Mouse (Mus musculus) limb, embryonic 14.5 days (tissue): ENCODE measurements around the gene Srpk1. TPM values are rescaled to one million over a fixed set of nuclear protein-coding genes. Genes with fewer than 3 reads are reported as not detected.

Experiments
- ATAC-seq: fragments of 200-750 bp; cut with Nextera tagmentation; 2 replicates; pipeline ENCODE4 v1.8.0; 2017; ENCODE audit warnings: low read depth, moderate number of reproducible peaks, moderate TSS enrichment; ENCODE audit not compliant: low FRiP score
- DNase-seq: peaks from one replicate; pipeline ENCODE4 v3.0.0-alpha.2; 2015; ENCODE audit warnings: low spot score
- H3K27ac ChIP-seq: fragments of 300-500 bp; sonication (generic); replicated peaks from 2 replicates; pipeline ENCODE4 v1.5.1; 2014; ENCODE audit warnings: low read depth, mild to moderate bottlenecking, low read length, moderate library complexity, mixed read lengths
- H3K27me3 ChIP-seq: fragments of 300-500 bp; sonication (generic); 2 replicates; pipeline ENCODE4 v1.6.1; 2014; ENCODE audit warnings: low read length, mixed read lengths; ENCODE audit not compliant: control insufficient read depth, insufficient read depth
- H3K36me3 ChIP-seq: fragments of 300-500 bp; sonication (generic); 2 replicates; pipeline ENCODE4 v1.6.1; 2014; ENCODE audit warnings: mild to moderate bottlenecking, low read length, moderate library complexity, mixed read lengths; ENCODE audit not compliant: control insufficient read depth, insufficient read depth
- H3K4me1 ChIP-seq: fragments of 300-500 bp; sonication (generic); 2 replicates; pipeline ENCODE4 v1.6.1; 2014; ENCODE audit warnings: antibody characterized with exemption, low read length, mixed read lengths; ENCODE audit not compliant: control insufficient read depth, insufficient read depth
- H3K4me2 ChIP-seq: fragments of 300-500 bp; sonication (generic); replicated peaks from 2 replicates; pipeline ENCODE4 v1.6.1; 2014; ENCODE audit warnings: low read depth, mild to moderate bottlenecking, low read length, moderate library complexity; ENCODE audit not compliant: severe bottlenecking
- H3K4me3 ChIP-seq: fragments of 300-500 bp; sonication (generic); replicated peaks from 2 replicates; pipeline ENCODE4 v1.5.1; 2014; ENCODE audit warnings: low read length
- H3K9ac ChIP-seq: fragments of 300-500 bp; sonication (generic); 2 replicates; pipeline ENCODE4 v1.6.1; 2014; ENCODE audit warnings: mild to moderate bottlenecking, low read depth, low read length, moderate library complexity; ENCODE audit not compliant: severe bottlenecking
- H3K9me3 ChIP-seq: fragments of 300-500 bp; sonication (generic); 2 replicates; pipeline ENCODE4 v1.6.1; 2016; ENCODE audit warnings: low read length; ENCODE audit not compliant: control insufficient read depth
- POLR2A ChIP-seq: fragments of 200-500 bp; IDR thresholded peaks from 2 replicates; pipeline ENCODE4 v1.8.0; 2012; ENCODE audit warnings: inconsistent platforms, mild to moderate bottlenecking, moderate library complexity, borderline replicate concordance; ENCODE audit not compliant: insufficient read depth, insufficient read length; ENCODE audit errors: extremely low read depth
- WGBS: fragments of 180-500 bp; shearing (Covaris S2); extraction: QIAGEN DNeasy Blood & Tissue Kit; methylation state at CpG from one replicate; pipeline ENCODE4 v1.1.7; 2014; 5-methylcytosine and 5-hydroxymethylcytosine counted together
- polyA plus RNA-seq, 2 experiments: library from polyadenylated mRNA; depleted of rRNA in 1 of 2; stranded (reverse) in 1 of 2; unstranded in 1 of 2; fragments of >200 nt; fragmentation: Nextera tagmentation in 1 of 2; extraction: Ambion mirVana in 1 of 2; gene quantifications; 2 replicates each; pipeline versions ENCODE4 v1.2.1 to v1.2.3; 2012 to 2014

The Srpk1 gene
- polyA plus RNA-seq, 2 experiments: 59.8 to 101 TPM

- no peak for TF ChIP-seq POLR2A
- H3K27me3 ChIP-seq: no peaks in the 10 kb centered on the region
- 50% methylated on average over 3 of the region's 3 CpGs for WGBS
- no peak overlapping the region for H3K4me3 ChIP-seq
- no peaks in the 10 kb centered on the region for H3K36me3 ChIP-seq
- no peak overlapping the region for H3K27ac ChIP-seq
- H3K4me2 ChIP-seq: no peak overlapping the region
- no peaks in the 10 kb centered on the region for H3K4me1 ChIP-seq
- no peak overlapping the region for H3K9ac ChIP-seq
- H3K9me3 ChIP-seq: no peaks in the 10 kb centered on the region
- ATAC-seq (no peak), DNase-seq (no peak)
These were observed 55.0 kb downstream of the Srpk1 start for GRCm38 (mm10) chr17:28567541-28567940.

- ATAC-seq (no peak), DNase-seq (no peak)
- Histone ChIP-seq H3K4me3 (no peak overlapping the region), H3K9me3 (no peaks in the 10 kb centered on the region), H3K36me3 (no peaks in the 10 kb centered on the region), H3K27me3 (no peaks in the 10 kb centered on the region), H3K9ac (no peak overlapping the region), H3K27ac (no peak overlapping the region), H3K4me2 (no peak overlapping the region), H3K4me1 (peaks cover 5% of the 10 kb centered on the region; the same call in 1 of the 2 replicates)
- TF ChIP-seq POLR2A: no peak
These were observed 57.3 kb downstream of the Srpk1 start for GRCm38 (mm10) chr17:28565181-28565580.

GRCm38 (mm10) chr17:28561613-28562012 is 60.9 kb downstream of the Srpk1 start:
- H3K4me1 ChIP-seq: peaks cover 10% of the 10 kb centered on the region
- DNase-seq (no peak), ATAC-seq (no peak)
- no peak overlapping the region for H3K27ac ChIP-seq
- TF ChIP-seq POLR2A: no peak
- no peak overlapping the region for H3K4me2 ChIP-seq
- no peak overlapping the region for H3K9ac ChIP-seq
- no peaks in the 10 kb centered on the region for H3K9me3 ChIP-seq
- no peaks in the 10 kb centered on the region for H3K36me3 ChIP-seq
- H3K27me3 ChIP-seq: no peaks in the 10 kb centered on the region
- H3K4me3 ChIP-seq: no peak overlapping the region
- WGBS: 50% methylated on average over 7 of the region's 7 CpGs

- Histone ChIP-seq H3K36me3 (no peaks in the 10 kb centered on the region), H3K9ac (no peak within 1 kb of the TSS), H3K4me2 (no peak within 1 kb of the TSS), H3K4me1 (peaks cover 13% of the 10 kb centered on the region), H3K27ac (no peak within 1 kb of the TSS), H3K27me3 (no peaks in the 10 kb centered on the region), H3K4me3 (no peak within 1 kb of the TSS), H3K9me3 (no peaks in the 10 kb centered on the region)
- no peak for TF ChIP-seq POLR2A
- ATAC-seq (no peak), DNase-seq (no peak)
- 82% methylated on average over 4 of the region's 4 CpGs for WGBS
These were observed 61.9 kb downstream of the Srpk1 start, which contains the start of gene Clps for GRCm38 (mm10) chr17:28560598-28560997. TSS of gene Clps (minus strand) at chr17:28560766.

- H3K9ac ChIP-seq: no peak overlapping the region
- WGBS: 54% methylated on average over 6 of the region's 6 CpGs
- DNase-seq (peak; percentile 28), ATAC-seq (peak; percentile 39; the same call in 1 of the 2 replicates)
- no peaks in the 10 kb centered on the region for H3K9me3 ChIP-seq
- TF ChIP-seq POLR2A: no peak
- no peak overlapping the region for H3K4me3 ChIP-seq
- H3K27me3 ChIP-seq: no peaks in the 10 kb centered on the region
- no peak overlapping the region for H3K27ac ChIP-seq
- H3K4me2 ChIP-seq: no peak overlapping the region
- H3K36me3 ChIP-seq: no peaks in the 10 kb centered on the region
- H3K4me1 ChIP-seq: peaks cover 19% of the 10 kb centered on the region
These were observed 64.7 kb downstream of the Srpk1 start for GRCm38 (mm10) chr17:28557772-28558171.
